Mouse (Mus musculus) left cerebral cortex, adult 2 months (tissue): ENCODE measurements around the gene Mrps18b. TPM values are rescaled to one million over a fixed set of nuclear protein-coding genes. Genes with fewer than 3 reads are reported as not detected.

Experiments used
- DNase-seq, 2 experiments: peaks; one replicate each; pipeline ENCODE4 v3.0.0; 2021 to 2022; ENCODE audit warnings: low spot score in 2 of 2, mixed read lengths in 1 of 2; ENCODE audit errors: extremely low spot score in 1 of 2
- H3K27ac ChIP-seq: fragments of 200-600 bp; 2 replicates; pipeline ENCODE4 v1.8.1; 2022
- H3K4me3 ChIP-seq: fragments of 200-600 bp; 2 replicates; pipeline ENCODE4 v1.8.1; 2022
- CTCF ChIP-seq: fragments of 200-600 bp; IDR thresholded peaks from 2 replicates; pipeline ENCODE4 v1.8.1; 2022; ENCODE audit warnings: antibody characterized with exemption, mild to moderate bottlenecking, moderate library complexity
- intact Hi-C: fragments of 180-260 bp; cut with DNase I; formaldehyde crosslinking; loops from one replicate; pipeline ENCODE4 v1.15.1; 2025
- microRNA-seq, 2 experiments: library from miRNA; unstranded; fragments of <30 nt; microRNA quantifications; one replicate each; pipeline ENCODE4 v1.2.0; 2021
- total RNA-seq, 2 experiments: library from RNA; stranded (reverse); gene quantifications; 2 replicates each; pipeline ENCODE4 v1.2.3; 2021

Gene Mrps18b
- total RNA-seq, 2 experiments from 2014 or later: 38.0 to 44.3 TPM

DNA sequence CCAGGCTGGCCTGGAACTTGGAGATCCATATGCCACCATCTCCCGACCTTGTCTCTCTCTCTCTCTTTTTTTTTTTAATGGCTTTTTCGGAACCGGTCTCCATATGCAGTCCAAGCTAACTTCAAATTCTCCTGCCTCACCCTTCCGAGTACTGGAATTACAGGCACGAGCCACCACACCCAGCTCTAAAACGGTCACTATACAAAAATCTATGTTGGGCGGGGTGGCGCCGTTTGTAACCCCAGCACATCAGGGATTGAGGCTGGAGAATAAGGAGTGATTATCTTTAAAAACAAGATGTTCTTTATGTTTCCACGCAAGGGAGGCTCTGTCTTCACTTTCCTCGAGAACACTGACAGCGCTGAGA is 55.4 kb downstream of the Mrps18b start:
- H3K4me3 ChIP-seq: peak overlapping the region; percentile 97
- H3K27ac ChIP-seq: peak overlapping the region; percentile 51
- TF ChIP-seq CTCF: no peak
- DNase-seq: no peak
- intact Hi-C loops: loop anchor here (2.0 kb wide), 1 partner anchor 20 kb away; the partner anchor contains the start of gene Mdc1

Small RNA genes lying within 50 kb of the gene (microRNA-seq; reads per million reads assigned to microRNA genes)
- gene Gm28033 (0.24 to 0.73 reads per million in 2 experiments), gene Mir1894 (0.24 to 0.49 reads per million in 2 experiments), gene Mir877 (312 to 429 reads per million in 2 experiments)

Other genes with a start within 250 kb of the Mrps18b start
- gene Vars2, start 248.8 kb downstream of the Mrps18b start, total RNA-seq: 10 to 100 TPM; 33.2 to 42.6 TPM
- gene Gtf2h4, start 242.7 kb downstream of the Mrps18b start, total RNA-seq: 10 to 100 TPM; 34.5 to 35.9 TPM
- gene Ddr1, start 211.8 kb downstream of the Mrps18b start, total RNA-seq: 10 to 100 TPM; 47.2 to 47.8 TPM
- gene Ier3, start 94.7 kb downstream of the Mrps18b start, total RNA-seq: 10 to 100 TPM; 14.7 to 17.5 TPM
- gene Flot1, start 93.2 kb downstream of the Mrps18b start, total RNA-seq: 100 to 1,000 TPM; 137 to 144 TPM
- 100 to 1,000 TPM; 417 to 433 TPM for gene Tubb5, start 78.1 kb downstream of the Mrps18b start, total RNA-seq
- gene Mdc1, start 74.9 kb downstream of the Mrps18b start, total RNA-seq: 10 to 100 TPM; 14.6 to 17.8 TPM
- 1 to 10 TPM; 2.1 to 4.1 TPM for gene Nrm, start 55.1 kb downstream of the Mrps18b start, total RNA-seq
- 10 to 100 TPM in 1 of 2 experiments, 1 to 10 TPM in 1; 8.5 to 10.8 TPM for gene Ppp1r18, start 50.8 kb downstream of the Mrps18b start, total RNA-seq
- gene Dhx16, start 36.6 kb downstream of the Mrps18b start, total RNA-seq: 10 to 100 TPM; 30.0 to 39.7 TPM
- gene 2310061I04Rik, start 19.0 kb downstream of the Mrps18b start, total RNA-seq: 10 to 100 TPM; 58.9 to 59.3 TPM
- 10 to 100 TPM; 51.8 to 63.6 TPM for gene Atat1, start 6.3 kb downstream of the Mrps18b start, total RNA-seq
- gene Ppp1r10, start within 50 bp of the Mrps18b start, total RNA-seq: 10 to 100 TPM; 68.8 to 70.6 TPM
- gene Abcf1, start 53.4 kb upstream of the Mrps18b start, total RNA-seq: 10 to 100 TPM; 70.4 to 72.6 TPM
- 100 to 1,000 TPM; 186 TPM for gene Gnl1, start 63.5 kb upstream of the Mrps18b start, total RNA-seq
- gene Prr3, start 63.8 kb upstream of the Mrps18b start, total RNA-seq: 10 to 100 TPM; 40.8 to 43.9 TPM
- gene H2-T24, start 104.2 kb upstream of the Mrps18b start, total RNA-seq: 1 to 10 TPM; 1.1 to 2.5 TPM
- 10 to 100 TPM; 13.6 to 17.2 TPM for gene H2-T23, start 116.5 kb upstream of the Mrps18b start, total RNA-seq
- 10 to 100 TPM; 13.7 to 14.8 TPM for gene H2-T22, start 126.4 kb upstream of the Mrps18b start, total RNA-seq
- gene Gm6034, start 126.6 kb upstream of the Mrps18b start, total RNA-seq: not detected
- gene Gm11127, start 142.0 kb upstream of the Mrps18b start, total RNA-seq: 1 to 10 TPM; 1.1 to 1.5 TPM
- not detected for gene Gm19684, start 205.3 kb upstream of the Mrps18b start, total RNA-seq
- gene Gm7030, start 213.0 kb upstream of the Mrps18b start, total RNA-seq: not detected